Mouse (Mus musculus) small intestine, adult 2 months (tissue): ENCODE data around the gene Lrp5.

ENCODE experiments used
- CTCF ChIP-seq: fragments of 200-500 bp; IDR thresholded peaks from 2 replicates; pipeline ENCODE4 v1.5.1; 2012; ENCODE audit warnings: low read depth, mild to moderate bottlenecking, control low read depth, inconsistent platforms, low read length, moderate library complexity, mixed read lengths; ENCODE audit not compliant: insufficient replicate concordance, insufficient read length; ENCODE audit errors: extremely low read depth
- POLR2A ChIP-seq: fragments of 200-500 bp; IDR thresholded peaks from 2 replicates; pipeline ENCODE4 v1.6.1; 2012; ENCODE audit warnings: low read depth, mild to moderate bottlenecking, control low read depth, inconsistent platforms, low read length, moderate library complexity

GRCm38 (mm10) chr19:3556169-3556827, 130.1 kb downstream of the Lrp5 start:
- TF ChIP-seq CTCF (no peak), POLR2A (no peak)
